Mouse (Mus musculus): ENCODE data around the gene Plcb4.

Gene Plcb4

DNA sequence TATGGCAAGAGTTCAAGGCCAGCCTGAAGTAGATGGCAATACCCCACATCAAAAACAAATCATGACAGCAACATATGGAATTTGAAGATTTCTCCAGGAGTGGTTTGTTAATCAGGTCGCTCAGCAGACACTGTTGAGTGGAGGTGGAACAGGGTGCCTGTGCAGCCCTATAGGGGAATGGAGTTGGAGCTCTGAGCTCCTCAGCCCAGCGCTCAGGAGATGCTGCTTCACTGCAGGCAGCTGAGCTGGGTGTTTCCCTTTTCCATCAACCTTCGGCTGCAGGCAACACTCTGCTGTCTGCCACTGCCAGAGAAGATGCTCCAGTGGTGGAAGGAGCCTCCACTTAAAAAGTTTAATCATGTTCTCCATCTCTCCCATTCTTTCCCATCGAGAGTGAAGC, 149.5 kb downstream of the Plcb4 start:
- DNase-seq (ENCODE audit: low read depth, low spot score): no peak

GRCm38 (mm10) chr2:135810841-135811240, 152.0 kb downstream of the Plcb4 start:
- no peak for DNase-seq (ENCODE audit: low read depth, low spot score)

GRCm38 (mm10) chr2:135811453-135812101, 152.8 kb downstream of the Plcb4 start:
- DNase-seq (ENCODE audit: low read depth, low spot score): no peak

DNA sequence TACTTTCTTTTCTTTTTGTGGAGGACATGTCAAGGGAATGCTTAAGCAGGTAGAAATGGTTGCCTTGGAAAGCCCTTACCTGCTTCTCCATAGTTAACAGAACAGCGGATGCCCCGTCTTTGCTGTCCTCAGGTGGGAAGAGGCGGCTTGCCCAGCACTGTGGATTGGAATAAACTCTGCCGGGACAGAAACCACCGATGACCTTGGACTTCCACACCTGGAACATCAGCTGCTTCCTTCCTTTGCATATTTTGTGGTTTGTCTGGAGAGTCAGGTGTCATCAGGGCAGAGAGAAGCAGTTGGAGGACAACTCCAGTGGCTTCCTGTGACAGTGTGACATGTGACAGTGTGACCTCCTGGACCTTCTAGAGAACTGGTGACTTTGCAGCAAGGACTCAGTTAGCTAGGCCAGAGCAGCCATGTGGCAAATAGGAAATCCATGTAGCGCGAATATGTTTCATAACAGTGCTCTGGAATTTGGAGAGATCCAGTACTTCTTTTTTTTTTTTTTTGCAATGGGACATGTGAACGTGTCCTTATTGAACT, 154.0 kb downstream of the Plcb4 start:
- DNase-seq (ENCODE audit: low read depth, low spot score): no peak

DNA sequence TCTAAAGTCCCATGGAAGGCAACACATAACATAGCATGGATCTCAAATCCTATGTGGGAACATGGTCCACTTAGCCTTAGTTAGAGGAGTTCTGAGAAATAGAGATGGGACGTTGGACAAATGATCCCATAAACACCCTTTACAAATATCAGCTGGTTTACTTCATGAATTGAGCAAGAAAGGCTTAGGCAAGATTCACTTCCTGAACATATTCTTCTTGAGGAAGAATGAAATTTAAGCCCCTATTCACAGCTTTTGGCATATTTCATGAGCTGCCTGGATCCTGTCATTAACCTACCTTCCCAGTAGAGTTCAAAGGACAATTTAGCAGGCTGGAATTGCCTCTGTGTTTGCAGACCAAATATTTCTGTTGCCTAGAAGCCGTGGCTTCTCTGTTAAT, 161.9 kb downstream of the Plcb4 start:
- no peak for DNase-seq (ENCODE audit: low read depth, low spot score)

GRCm38 (mm10) chr2:135823690-135824089, 164.9 kb downstream of the Plcb4 start:
- DNase-seq (ENCODE audit: low read depth, low spot score): no peak

DNA sequence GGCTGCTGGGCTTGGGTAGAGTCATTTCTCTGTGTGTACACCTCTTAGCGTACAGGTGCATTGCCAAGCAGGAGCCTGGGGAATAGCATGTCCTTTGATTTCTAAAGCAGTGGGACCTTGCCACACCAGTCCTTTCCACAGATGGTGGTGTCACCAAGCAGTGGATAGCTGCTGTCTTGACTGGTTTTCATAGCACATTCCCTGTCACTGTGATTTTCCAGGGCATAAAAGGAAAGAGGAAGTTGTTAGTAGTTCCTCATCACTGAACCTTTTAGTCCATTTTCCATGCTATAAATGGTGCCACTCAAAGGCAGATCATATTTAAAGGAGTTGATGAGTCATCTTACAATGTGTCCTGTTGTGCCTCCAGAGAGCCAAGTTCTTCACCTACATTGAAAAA, 165.9 kb downstream of the Plcb4 start:
- no peak for DNase-seq (ENCODE audit: low read depth, low spot score)

DNA sequence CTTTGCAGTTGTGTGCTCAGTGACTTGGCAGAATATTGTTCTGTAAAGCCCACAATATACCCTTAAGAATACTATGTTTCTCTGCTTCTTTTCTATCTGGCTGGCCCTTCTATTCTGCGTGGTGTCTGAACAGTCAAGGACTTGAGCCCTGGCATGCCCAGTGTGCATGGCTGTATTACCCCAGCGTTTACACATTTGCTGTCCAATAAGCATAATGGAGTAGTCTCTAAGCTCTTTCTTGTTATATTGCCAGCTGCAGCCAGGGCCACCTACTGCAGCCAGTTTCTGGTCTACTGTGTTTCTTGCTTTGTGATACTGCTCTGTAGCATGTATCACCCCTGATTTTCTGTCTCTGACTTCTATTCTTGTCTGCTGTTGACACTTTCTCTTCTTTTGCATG, 166.8 kb downstream of the Plcb4 start:
- DNase-seq (ENCODE audit: low read depth, low spot score): no peak

DNA sequence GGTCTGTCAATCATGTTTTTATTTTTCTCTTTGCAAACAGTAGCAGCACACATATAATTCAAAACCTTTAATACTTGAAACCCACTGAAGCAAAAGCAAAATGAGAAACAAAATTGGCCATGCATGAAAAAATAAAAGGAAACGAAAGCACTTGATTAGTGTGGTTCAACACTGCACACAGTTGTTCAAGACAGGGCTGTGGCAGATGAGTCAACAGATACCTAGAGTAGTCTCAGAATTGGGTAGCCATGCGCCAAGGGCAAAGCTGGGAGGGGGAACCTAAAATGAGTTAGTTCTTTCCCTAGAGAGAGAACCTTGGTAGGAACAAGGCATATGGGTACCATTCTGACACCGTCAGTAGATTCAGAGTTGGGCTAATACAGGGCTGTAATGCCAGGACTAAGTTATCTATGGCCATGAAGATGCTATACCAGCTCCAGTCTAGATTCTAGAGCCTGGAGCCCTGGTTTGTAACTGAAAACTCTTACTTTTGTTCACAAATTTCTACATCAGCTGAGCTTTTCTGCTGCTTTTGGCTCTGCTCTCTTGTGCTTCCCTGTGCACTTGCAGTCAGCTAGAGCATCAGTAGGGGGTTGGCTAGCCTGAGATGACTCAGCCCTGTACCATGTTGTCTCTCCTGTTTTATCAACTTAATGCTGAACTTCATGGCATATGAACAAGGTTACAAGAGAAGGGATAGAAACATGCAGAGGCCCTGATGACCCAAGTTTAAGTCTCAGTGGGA, 168.0 kb downstream of the Plcb4 start:
- DNase-seq (ENCODE audit: low read depth, low spot score): no peak

DNA sequence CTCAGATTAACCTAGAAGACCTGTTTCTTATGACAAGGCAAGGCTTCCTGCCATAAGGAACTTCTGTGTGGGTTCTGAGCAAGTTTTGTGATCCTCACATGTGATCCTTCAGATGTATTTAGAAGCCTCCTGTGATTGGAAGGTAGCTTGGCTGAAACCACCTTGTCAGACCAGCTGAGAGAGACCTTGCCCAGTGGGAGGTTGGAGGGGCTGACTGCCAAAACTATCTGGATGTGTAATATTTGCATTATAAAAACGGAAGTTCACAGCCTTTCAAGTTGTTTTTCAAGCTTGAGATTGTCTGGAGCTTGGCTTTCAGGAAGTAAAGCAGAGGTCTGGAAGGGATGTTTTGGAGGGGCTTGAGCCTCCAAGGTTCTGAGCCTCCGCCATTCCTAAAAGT, 169.6 kb downstream of the Plcb4 start:
- DNase-seq (ENCODE audit: low read depth, low spot score): no peak

GRCm38 (mm10) chr2:135833743-135834142, 174.9 kb downstream of the Plcb4 start:
- DNase-seq (ENCODE audit: low read depth, low spot score): peak; percentile 29

GRCm38 (mm10) chr2:135834435-135834834, 175.6 kb downstream of the Plcb4 start:
- DNase-seq (ENCODE audit: low read depth, low spot score): no peak

- no peak for DNase-seq (ENCODE audit: low read depth, low spot score)
Measured at GRCm38 (mm10) chr2:135835911-135836310, 177.1 kb downstream of the Plcb4 start.

GRCm38 (mm10) chr2:135836426-135836825, 177.6 kb downstream of the Plcb4 start:
- no peak for DNase-seq (ENCODE audit: low read depth, low spot score)

DNA sequence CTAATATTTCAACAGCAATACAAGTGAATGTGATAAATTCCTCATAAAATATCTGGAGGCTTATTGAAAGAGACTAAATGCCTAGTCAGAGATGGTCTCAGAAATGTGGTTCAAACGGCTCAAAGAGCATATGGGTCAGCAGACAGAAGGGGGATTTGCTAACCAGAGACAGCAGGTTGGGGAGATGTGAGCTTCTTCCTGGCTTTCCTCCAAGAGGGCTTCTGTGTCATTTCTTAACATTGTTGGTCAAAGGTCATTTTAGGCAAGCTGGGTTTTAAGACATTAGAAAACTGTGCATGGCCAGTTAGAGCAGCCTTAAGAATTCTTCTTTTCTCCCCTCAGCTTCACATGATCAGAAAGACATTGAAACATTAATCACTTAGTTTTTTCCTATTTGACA, 178.9 kb downstream of the Plcb4 start:
- DNase-seq (ENCODE audit: low read depth, low spot score): no peak

DNA sequence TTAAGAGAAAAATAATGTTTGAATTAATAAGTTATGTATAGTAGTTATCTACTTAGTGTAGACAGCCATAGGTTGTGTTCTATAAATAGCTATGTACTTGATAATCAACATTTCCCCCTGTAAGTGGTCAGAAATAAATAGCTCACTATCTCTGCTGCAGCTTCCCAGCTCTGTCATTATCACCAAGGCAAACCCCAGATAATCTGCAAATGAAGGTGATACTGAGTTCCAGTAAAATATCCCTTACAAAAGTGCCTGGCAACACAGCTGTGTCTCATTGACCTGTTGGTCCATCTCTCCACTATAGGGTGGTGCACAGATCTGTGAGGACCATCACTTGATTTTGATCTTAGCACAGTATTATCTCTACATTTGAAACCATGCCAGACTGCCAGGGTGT, 179.3 kb downstream of the Plcb4 start:
- no peak for DNase-seq (ENCODE audit: low read depth, low spot score)

- peak; percentile 50 for DNase-seq (ENCODE audit: low read depth, low spot score)
Measured at GRCm38 (mm10) chr2:135838651-135839286, 180.0 kb downstream of the Plcb4 start.

DNA sequence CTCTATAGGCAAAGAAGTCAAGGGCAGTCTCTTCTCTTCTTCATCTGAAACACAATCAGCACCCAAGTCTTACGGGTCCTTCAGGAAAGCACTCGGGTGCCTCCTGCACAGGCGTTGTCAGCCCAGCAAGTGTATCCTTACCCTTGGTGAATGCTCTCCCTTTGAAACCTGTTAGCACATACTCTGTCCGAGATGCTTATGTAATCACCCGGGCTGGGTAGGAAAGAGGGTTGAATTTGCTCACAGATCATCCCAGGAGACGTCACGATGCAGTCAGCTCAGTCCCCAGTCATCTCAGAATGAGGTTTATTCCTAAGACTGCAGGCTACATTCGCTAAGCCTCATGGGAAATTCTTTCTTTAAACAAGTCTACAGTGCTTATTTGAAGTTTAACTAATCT, 184.9 kb downstream of the Plcb4 start:
- DNase-seq (ENCODE audit: low read depth, low spot score): no peak

- DNase-seq (ENCODE audit: low read depth, low spot score): no peak
Measured at GRCm38 (mm10) chr2:135846903-135847302, 188.1 kb downstream of the Plcb4 start.

- no peak for DNase-seq (ENCODE audit: low read depth, low spot score)
Measured at GRCm38 (mm10) chr2:135847738-135848137, 188.9 kb downstream of the Plcb4 start.

DNA sequence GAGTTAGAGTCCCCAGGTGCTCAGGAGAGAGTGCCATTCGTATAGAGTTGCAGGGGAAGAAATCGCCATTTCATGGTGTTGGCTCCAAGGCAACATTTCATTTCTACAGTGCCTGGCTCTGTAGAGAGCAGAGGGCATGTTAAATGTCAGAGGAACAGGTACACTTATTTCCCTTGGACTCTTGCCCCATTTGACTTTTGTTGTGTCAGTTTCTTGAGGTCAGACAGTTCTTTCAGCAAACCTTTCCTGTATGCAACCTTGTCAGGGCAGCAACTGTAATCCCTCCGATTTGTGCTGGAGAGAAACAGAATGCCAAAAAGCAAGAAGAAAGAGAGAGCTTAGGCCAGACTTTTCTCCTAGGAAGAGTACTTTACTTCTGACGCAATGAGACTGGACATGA, 189.4 kb downstream of the Plcb4 start:
- no peak for DNase-seq (ENCODE audit: low read depth, low spot score)

- no peak for DNase-seq (ENCODE audit: low read depth, low spot score)
Measured at GRCm38 (mm10) chr2:135851964-135852363, 193.2 kb downstream of the Plcb4 start.

GRCm38 (mm10) chr2:135853085-135853484, 194.3 kb downstream of the Plcb4 start:
- no peak for DNase-seq (ENCODE audit: low read depth, low spot score)
